21 mouse cellular contexts compared by ENCODE assay signal in genomic region chrX:6496374-6496773, GRCm38 (mm10).
DNase-seq lines count a peak whose midpoint lies in the region; ATAC-seq and TF ChIP-seq lines count a peak whose summit lies in the region.
"Had no signal": no experiment of that assay in that cellular context is flagged by ENCODE, and none has a peak within 500 bp of the region (broad histone marks: within the 10 kb centered on the region; RNA-seq: fewer than 3 reads in every experiment).

No protein-coding gene starts in this region.

- TF ChIP-seq POLR2A in kidney, adult 2 months (IDR thresholded peaks at IDR 0.05; ENCODE audit: low read depth, low read length): no peak
- no peak for TF ChIP-seq POLR2A in heart, adult 2 months (IDR thresholded peaks at IDR 0.05; ENCODE audit: insufficient read depth, low read depth, low read length)

- no peak overlapping the region for H3K27ac ChIP-seq in kidney, adult 2 months (ENCODE audit: insufficient read depth, low read depth, low read length)
- no peak overlapping the region for H3K27ac ChIP-seq in kidney, embryonic 15.5 days
- H3K27ac ChIP-seq in neural tube, embryonic 14.5 days (ENCODE audit: low read depth, low read length): no peak overlapping the region
- H3K27ac ChIP-seq in neural tube, embryonic 15.5 days (replicated peaks): no peak overlapping the region
- no peak overlapping the region for H3K27ac ChIP-seq in heart, adult 2 months
- H3K27ac ChIP-seq: forebrain, embryonic 10.5 days; heart, embryonic 10.5 days; hindbrain, embryonic 15.5 days; liver, embryonic 13.5 days; macrophage; midbrain, embryonic 15.5 days; neural tube, embryonic 13.5 days; stomach, embryonic 15.5 days had no signal

- no peak for ATAC-seq in kidney, embryonic 15.5 days (replicated peaks; ENCODE audit: low FRiP score)
- peak; percentile 46; the same call in 1 of the 2 replicates for ATAC-seq in neural tube, embryonic 14.5 days (ENCODE audit: low read depth)
- no peak for ATAC-seq in neural tube, embryonic 15.5 days (ENCODE audit: low FRiP score)
- ATAC-seq: midbrain, embryonic 15.5 days; Patski had no signal

- no peaks in the 10 kb centered on the region for H3K27me3 ChIP-seq in kidney, adult 2 months (replicated peaks; ENCODE audit: control insufficient read depth, insufficient read depth, low read length)
- H3K27me3 ChIP-seq in kidney, embryonic 15.5 days: no peaks in the 10 kb centered on the region
- no peaks in the 10 kb centered on the region for H3K27me3 ChIP-seq in neural tube, embryonic 14.5 days (ENCODE audit: control insufficient read depth, insufficient read depth, low read length)
- H3K27me3 ChIP-seq in neural tube, embryonic 15.5 days (replicated peaks): no peaks in the 10 kb centered on the region
- H3K27me3 ChIP-seq in heart, adult 2 months (ENCODE audit: control insufficient read depth, insufficient read depth, low read length): no peaks in the 10 kb centered on the region
- H3K27me3 ChIP-seq: hindbrain, embryonic 15.5 days; liver, embryonic 13.5 days; midbrain, embryonic 15.5 days; neural tube, embryonic 13.5 days; Patski; stomach, embryonic 15.5 days had no signal

- no peaks in the 10 kb centered on the region for H3K9me3 ChIP-seq in kidney, embryonic 15.5 days (replicated peaks)
- no peaks in the 10 kb centered on the region for H3K9me3 ChIP-seq in neural tube, embryonic 14.5 days (ENCODE audit: control insufficient read depth, low read length)
- no peaks in the 10 kb centered on the region for H3K9me3 ChIP-seq in neural tube, embryonic 15.5 days (replicated peaks)
- H3K9me3 ChIP-seq: forebrain, embryonic 10.5 days; heart, embryonic 10.5 days; hindbrain, embryonic 15.5 days; liver, embryonic 13.5 days; midbrain, embryonic 15.5 days; neural tube, embryonic 13.5 days; stomach, embryonic 15.5 days had no signal

- H3K36me3 ChIP-seq in kidney, adult 2 months (ENCODE audit: control insufficient read depth, insufficient read depth, low read length): no peaks in the 10 kb centered on the region
- H3K36me3 ChIP-seq in kidney, embryonic 15.5 days: no peaks in the 10 kb centered on the region
- no peaks in the 10 kb centered on the region for H3K36me3 ChIP-seq in neural tube, embryonic 14.5 days (ENCODE audit: control insufficient read depth, insufficient read depth, low read length)
- no peaks in the 10 kb centered on the region for H3K36me3 ChIP-seq in neural tube, embryonic 15.5 days
- no peaks in the 10 kb centered on the region for H3K36me3 ChIP-seq in heart, adult 2 months (ENCODE audit: control insufficient read depth, insufficient read depth, low read length)
- H3K36me3 ChIP-seq: forebrain, embryonic 10.5 days; heart, embryonic 10.5 days; hindbrain, embryonic 15.5 days; liver, embryonic 13.5 days; midbrain, embryonic 15.5 days; neural tube, embryonic 13.5 days; stomach, embryonic 15.5 days had no signal

- TF ChIP-seq EP300 in heart, adult 2 months (IDR thresholded peaks at IDR 0.05; ENCODE audit: insufficient read depth, low read depth, low read length): no peak

- intact Hi-C loops in heart, adult 2 months (cut with DNase I): no loop called here

- peaks cover 10% of the 10 kb centered on the region; the same call in 1 of the 2 replicates for H3K4me1 ChIP-seq in kidney, adult 2 months (ENCODE audit: control insufficient read depth, insufficient read depth, low read length)
- H3K4me1 ChIP-seq in kidney, embryonic 15.5 days: peaks cover 7% of the 10 kb centered on the region
- no peaks in the 10 kb centered on the region for H3K4me1 ChIP-seq in neural tube, embryonic 14.5 days (ENCODE audit: control insufficient read depth, insufficient read depth, low read length)
- peaks cover 5% of the 10 kb centered on the region; the same call in 1 of the 2 replicates for H3K4me1 ChIP-seq in neural tube, embryonic 15.5 days
- no peaks in the 10 kb centered on the region for H3K4me1 ChIP-seq in heart, adult 2 months (ENCODE audit: control insufficient read depth, insufficient read depth, low read length)
- H3K4me1 ChIP-seq: heart, embryonic 10.5 days; hindbrain, embryonic 15.5 days; liver, embryonic 13.5 days; midbrain, embryonic 15.5 days; stomach, embryonic 15.5 days had no signal

- peak; percentile 23 for DNase-seq in kidney, adult 2 months
- DNase-seq in kidney, postnatal 36 days: peak; percentile 23 to 49
- DNase-seq in left cerebral cortex, adult 18-20 months (ENCODE audit: low spot score in 2 of 2): no peak
- DNase-seq in heart, adult 2 months: no peak
- DNase-seq: cerebellum, adult 11-12 months; cerebellum, postnatal 25 days; heart, postnatal 4 days; liver, embryonic 13.5 days; thymus, postnatal 25 days had no signal

- no peak overlapping the region for H3K4me3 ChIP-seq in kidney, adult 2 months (ENCODE audit: insufficient read depth, low read depth, low read length)
- no peak overlapping the region for H3K4me3 ChIP-seq in kidney, embryonic 15.5 days (replicated peaks)
- no peak overlapping the region for H3K4me3 ChIP-seq in neural tube, embryonic 14.5 days (ENCODE audit: low read depth, low read length)
- no peak overlapping the region for H3K4me3 ChIP-seq in neural tube, embryonic 15.5 days (replicated peaks)
- no peak overlapping the region for H3K4me3 ChIP-seq in heart, adult 2 months
- H3K4me3 ChIP-seq: forebrain, embryonic 10.5 days; heart, embryonic 10.5 days; hindbrain, embryonic 15.5 days; liver, embryonic 13.5 days; midbrain, embryonic 15.5 days; myocyte; neural tube, embryonic 13.5 days; stomach, embryonic 15.5 days had no signal

- H3K79me2 ChIP-seq in heart, adult 2 months (replicated peaks; ENCODE audit: control insufficient read depth, insufficient read depth, low read length): no peaks in the 10 kb centered on the region

- WGBS in kidney, adult 2 months: 6% methylated on average over 2 of the region's 2 CpGs
- WGBS in kidney, embryonic 15.5 days: 27% methylated on average over 2 of the region's 2 CpGs
- WGBS in neural tube, embryonic 14.5 days: 22% methylated on average over 2 of the region's 2 CpGs
- 32% methylated on average over 2 of the region's 2 CpGs for WGBS in neural tube, embryonic 15.5 days
- WGBS in heart, adult 2 months: 37% methylated on average over 2 of the region's 2 CpGs

- no peak overlapping the region for H3K4me2 ChIP-seq in kidney, embryonic 15.5 days
- no peak overlapping the region for H3K4me2 ChIP-seq in neural tube, embryonic 14.5 days (ENCODE audit: low read depth, low read length)
- no peak overlapping the region for H3K4me2 ChIP-seq in neural tube, embryonic 15.5 days
- H3K4me2 ChIP-seq: hindbrain, embryonic 15.5 days; liver, embryonic 13.5 days; midbrain, embryonic 15.5 days; neural tube, embryonic 13.5 days; stomach, embryonic 15.5 days had no signal

- no peak overlapping the region for H3K9ac ChIP-seq in kidney, embryonic 15.5 days
- no peak overlapping the region for H3K9ac ChIP-seq in neural tube, embryonic 14.5 days (replicated peaks; ENCODE audit: low read depth, low read length)
- no peak overlapping the region for H3K9ac ChIP-seq in neural tube, embryonic 15.5 days (replicated peaks)
- H3K9ac ChIP-seq in heart, adult 2 months (ENCODE audit: low read depth, low read length): no peak overlapping the region
- H3K9ac ChIP-seq: hindbrain, embryonic 15.5 days; liver, embryonic 13.5 days; midbrain, embryonic 15.5 days; neural tube, embryonic 13.5 days; stomach, embryonic 15.5 days had no signal

- no peak for TF ChIP-seq CTCF in kidney, adult 2 months (conservative IDR thresholded peaks at IDR 0.05; ENCODE audit: insufficient read depth, insufficient read length, low read depth, low read length)
- no peak for TF ChIP-seq CTCF in heart, adult 2 months (IDR thresholded peaks at IDR 0.05)

Comparison
In these comparisons a context has a peak if more than half of its experiments do, and no peak if none do; other contexts are left out.
1. DNase-seq: peak in kidney, adult 2 months (single experiment) and kidney, postnatal 36 days (2 of 2); none in left cerebral cortex, adult 18-20 months (0 of 2) and heart, adult 2 months (0 of 2).